Mouse (Mus musculus) C2C12 (cell line): ENCODE measurements around the gene Rassf4. TPM values are rescaled to one million over a fixed set of nuclear protein-coding genes. Genes with fewer than 3 reads are reported as not detected.
A peak's percentile ranks its signal among the peaks of the same experiment; 100 is the strongest.

ENCODE experiments used
- H3K27me3 ChIP-seq: one replicate; pipeline ENCODE4 v1.6.1; 2011; ENCODE audit not compliant: control insufficient read depth, insufficient read depth, insufficient read length
- H3K36me3 ChIP-seq: one replicate; pipeline ENCODE4 v1.6.1; 2011; ENCODE audit not compliant: control insufficient read depth, insufficient read depth
- H3K4me3 ChIP-seq: one replicate; pipeline ENCODE4 v1.5.1; 2011; ENCODE audit warnings: mild to moderate bottlenecking, control low read depth; ENCODE audit not compliant: poor library complexity, insufficient read depth, severe bottlenecking
- H3K79me2 ChIP-seq: one replicate; pipeline ENCODE4 v1.6.1; 2011; ENCODE audit not compliant: control insufficient read depth, insufficient read depth
- H3K79me3 ChIP-seq: one replicate; pipeline ENCODE4 v1.6.1; 2011; ENCODE audit warnings: low read depth, control low read depth
- H3ac ChIP-seq: one replicate; pipeline ENCODE3; 2011; ENCODE audit warnings: low read depth; ENCODE audit not compliant: control insufficient read depth, insufficient read length
- CEBPB ChIP-seq: IDR thresholded peaks from one replicate; pipeline ENCODE4 v1.6.1; 2011; ENCODE audit warnings: low read depth, mild to moderate bottlenecking, control low read depth, moderate library complexity
- CTCF ChIP-seq: IDR thresholded peaks from one replicate; pipeline ENCODE4 v1.5.1; 2011; ENCODE audit not compliant: control insufficient read depth, insufficient read depth, insufficient read length
- FOSL1 ChIP-seq: IDR thresholded peaks from one replicate; pipeline ENCODE4 v1.8.0; 2011; ENCODE audit warnings: mild to moderate bottlenecking, low read length; ENCODE audit not compliant: poor library complexity, insufficient read depth, severe bottlenecking
- MAX ChIP-seq: IDR thresholded peaks from one replicate; pipeline ENCODE4 v1.6.1; 2011; ENCODE audit warnings: mild to moderate bottlenecking, control low read depth
- MYOD1 ChIP-seq: IDR thresholded peaks from one replicate; pipeline ENCODE4 v1.6.1; 2011; ENCODE audit warnings: low read depth; ENCODE audit not compliant: control insufficient read depth, insufficient read length
- MYOG ChIP-seq: IDR thresholded peaks from one replicate; pipeline ENCODE4 v1.6.1; 2011; ENCODE audit not compliant: control insufficient read depth, insufficient read length; ENCODE audit errors: extremely low read depth
- USF1 ChIP-seq: IDR thresholded peaks from one replicate; pipeline ENCODE4 v1.6.1; 2011; ENCODE audit warnings: low read depth, mild to moderate bottlenecking, control low read depth, moderate library complexity
- polyA plus RNA-seq: library from polyadenylated mRNA; unstranded; fragments of >200 nt; fragmentation: generic; extraction: Trizol; gene quantifications from one replicate; pipeline ENCODE4 v1.2.1, GENCODE M21; 2012; ENCODE audit warnings: missing spikeins

The Rassf4 gene
- polyA plus RNA-seq, 1 experiment: 0.21 TPM

- Histone ChIP-seq H3K79me2 (no peaks in the 10 kb centered on the region), H3K27me3 (no peaks in the 10 kb centered on the region), H3ac (no peak overlapping the region), H3K36me3 (no peaks in the 10 kb centered on the region), H3K79me3 (no peaks in the 10 kb centered on the region), H3K4me3 (no peak overlapping the region)
- no peak for TF ChIP-seq CTCF
- TF ChIP-seq MYOG: no peak
- no peak for TF ChIP-seq FOSL1
- no peak for TF ChIP-seq MAX
- no peak for TF ChIP-seq USF1
- TF ChIP-seq CEBPB: no peak
Observed at GRCm38 (mm10) chr6:116668682-116669470, 4.9 kb downstream of the Rassf4 start.

- Histone ChIP-seq H3K27me3 (no peaks in the 10 kb centered on the region), H3K4me3 (no peak overlapping the region), H3K79me3 (no peaks in the 10 kb centered on the region), H3K79me2 (no peaks in the 10 kb centered on the region), H3ac (no peak overlapping the region), H3K36me3 (no peaks in the 10 kb centered on the region)
- TF ChIP-seq MYOG: no peak
- TF ChIP-seq USF1: no peak
- no peak for TF ChIP-seq MAX
- no peak for TF ChIP-seq CTCF
- no peak for TF ChIP-seq MYOD1
- no peak for TF ChIP-seq FOSL1
- no peak for TF ChIP-seq CEBPB
Observed at GRCm38 (mm10) chr6:116667382-116667781, 6.4 kb downstream of the Rassf4 start.

- no peak for TF ChIP-seq MYOD1
- no peak for TF ChIP-seq USF1
- TF ChIP-seq MAX: no peak
- TF ChIP-seq FOSL1: no peak
- no peak for TF ChIP-seq CTCF
- no peak for TF ChIP-seq MYOG
- no peak for TF ChIP-seq CEBPB
- H3ac ChIP-seq: no peak overlapping the region
- H3K79me3 ChIP-seq: no peaks in the 10 kb centered on the region
- no peaks in the 10 kb centered on the region for H3K27me3 ChIP-seq
- no peak overlapping the region for H3K4me3 ChIP-seq
- H3K79me2 ChIP-seq: no peaks in the 10 kb centered on the region
- no peaks in the 10 kb centered on the region for H3K36me3 ChIP-seq
Observed at GRCm38 (mm10) chr6:116666892-116667291, 6.9 kb downstream of the Rassf4 start.

GRCm38 (mm10) chr6:116666085-116666750 is 7.5 kb downstream of the Rassf4 start:
- no peaks in the 10 kb centered on the region for H3K79me2 ChIP-seq
- no peaks in the 10 kb centered on the region for H3K79me3 ChIP-seq
- H3K4me3 ChIP-seq: no peak overlapping the region
- TF ChIP-seq CEBPB (peak; percentile 30), USF1 (no peak)
- no peak overlapping the region for H3ac ChIP-seq
- no peaks in the 10 kb centered on the region for H3K27me3 ChIP-seq
- no peaks in the 10 kb centered on the region for H3K36me3 ChIP-seq

GRCm38 (mm10) chr6:116664830-116665229 is 8.9 kb downstream of the Rassf4 start:
- Histone ChIP-seq H3K4me3 (no peak overlapping the region), H3K79me2 (no peaks in the 10 kb centered on the region), H3K36me3 (no peaks in the 10 kb centered on the region), H3K79me3 (no peaks in the 10 kb centered on the region), H3ac (no peak overlapping the region), H3K27me3 (no peaks in the 10 kb centered on the region)
- TF ChIP-seq FOSL1 (no peak), MYOD1 (no peak), CEBPB (no peak), MAX (no peak), CTCF (no peak), MYOG (no peak), USF1 (no peak)

- H3K79me3 ChIP-seq: no peaks in the 10 kb centered on the region
- TF ChIP-seq CEBPB (no peak), CTCF (no peak), MAX (no peak), FOSL1 (no peak), USF1 (no peak), MYOG (no peak), MYOD1 (no peak)
- no peak overlapping the region for H3ac ChIP-seq
- H3K27me3 ChIP-seq: no peaks in the 10 kb centered on the region
- H3K79me2 ChIP-seq: no peaks in the 10 kb centered on the region
- H3K36me3 ChIP-seq: no peaks in the 10 kb centered on the region
- no peak overlapping the region for H3K4me3 ChIP-seq
Observed at GRCm38 (mm10) chr6:116664031-116664430, 9.7 kb downstream of the Rassf4 start.
